Mouse (Mus musculus) lung, adult 2 months (tissue): ENCODE data around the gene Sumo1.

ENCODE experiments used
- CTCF ChIP-seq: fragments of 200-500 bp; IDR thresholded peaks from 2 replicates; pipeline ENCODE4 v1.5.1; 2011; ENCODE audit warnings: mild to moderate bottlenecking, low read length, control low read depth; ENCODE audit not compliant: insufficient read depth
- POLR2A ChIP-seq: fragments of 200-500 bp; IDR thresholded peaks from 2 replicates; pipeline ENCODE4 v1.6.1; 2011; ENCODE audit warnings: low read depth, mild to moderate bottlenecking, control low read depth, low read length, borderline replicate concordance; ENCODE audit errors: extremely low read depth

- no peak for TF ChIP-seq POLR2A
- no peak for TF ChIP-seq CTCF
These were observed 75.0 kb downstream of the Sumo1 start for GRCm38 (mm10) chr1:59595609-59596008.
